Mouse (Mus musculus): ENCODE results near the gene Tbc1d30. TPM values are rescaled to one million over a fixed set of nuclear protein-coding genes. Genes with fewer than 3 reads are reported as not detected.

Tbc1d30 gene
- polyA plus RNA-seq, 1 experiment, result 0.78 TPM

GRCm38 (mm10) chr10:121274964-121275363 is 76.1 kb downstream of the Tbc1d30 start:
- H3K4me3 ChIP-seq (ENCODE audit: extremely low read depth, insufficient read depth, insufficient read length), result no peak overlapping the region
- H3K36me3 ChIP-seq (ENCODE audit: control insufficient read depth, insufficient read depth, low read length), result no peaks in the 10 kb centered on the region
- 11% methylated on average over 1 of the region's 1 CpGs for WGBS
- H3K27me3 ChIP-seq (ENCODE audit: control insufficient read depth, insufficient read depth, low read length), result no peaks in the 10 kb centered on the region
- no peak for DNase-seq (ENCODE audit: low read depth in 1 of 2, low spot score in 2 of 2)
- no peak overlapping the region for H3K27ac ChIP-seq (ENCODE audit: insufficient read depth, low read length)
- TF ChIP-seq CTCF (IDR thresholded peaks at IDR 0.05; ENCODE audit: extremely low read depth, insufficient read depth, insufficient read length, insufficient replicate concordance) (no peak), POLR2A (IDR thresholded peaks at IDR 0.05; ENCODE audit: low read depth, low read length) (no peak)
- no peaks in the 10 kb centered on the region for H3K4me1 ChIP-seq (ENCODE audit: control insufficient read depth, insufficient read depth, insufficient read length)

GRCm38 (mm10) chr10:121271002-121271401 is 80.1 kb downstream of the Tbc1d30 start:
- 87% methylated on average over 8 of the region's 8 CpGs for WGBS

GRCm38 (mm10) chr10:121268771-121269170 is 82.3 kb downstream of the Tbc1d30 start:
- no peaks in the 10 kb centered on the region for H3K36me3 ChIP-seq (ENCODE audit: control insufficient read depth, insufficient read depth, low read length)
- H3K4me3 ChIP-seq (ENCODE audit: extremely low read depth, insufficient read depth, insufficient read length), result no peak overlapping the region
- H3K4me1 ChIP-seq (ENCODE audit: control insufficient read depth, insufficient read depth, insufficient read length), result peaks cover 8% of the 10 kb centered on the region
- H3K27me3 ChIP-seq (ENCODE audit: control insufficient read depth, insufficient read depth, low read length), result no peaks in the 10 kb centered on the region
- TF ChIP-seq POLR2A (IDR thresholded peaks at IDR 0.05; ENCODE audit: low read depth, low read length) (no peak), CTCF (IDR thresholded peaks at IDR 0.05; ENCODE audit: extremely low read depth, insufficient read depth, insufficient read length, insufficient replicate concordance) (no peak)
- no peak for DNase-seq (ENCODE audit: low read depth in 1 of 2, low spot score in 2 of 2)
- 21% methylated on average over 8 of the region's 8 CpGs for WGBS
- H3K27ac ChIP-seq (ENCODE audit: insufficient read depth, low read length), result no peak overlapping the region

More at GRCm38 (mm10) chr10:121271002-121271401, 80.1 kb downstream of the Tbc1d30 start:
- DNase-seq (ENCODE audit: low read depth in 1 of 2, low spot score in 2 of 2), result no peak
- no peak overlapping the region for H3K4me3 ChIP-seq (ENCODE audit: extremely low read depth, insufficient read depth, insufficient read length)
- no peak for TF ChIP-seq POLR2A (IDR thresholded peaks at IDR 0.05; ENCODE audit: low read depth, low read length)
- no peak for TF ChIP-seq CTCF (IDR thresholded peaks at IDR 0.05; ENCODE audit: extremely low read depth, insufficient read depth, insufficient read length, insufficient replicate concordance)
- H3K36me3 ChIP-seq (ENCODE audit: control insufficient read depth, insufficient read depth, low read length), result no peaks in the 10 kb centered on the region
- peaks cover 8% of the 10 kb centered on the region; the same call in 1 of the 2 replicates for H3K4me1 ChIP-seq (ENCODE audit: control insufficient read depth, insufficient read depth, insufficient read length)
- H3K27ac ChIP-seq (ENCODE audit: insufficient read depth, low read length), result no peak overlapping the region
- H3K27me3 ChIP-seq (ENCODE audit: control insufficient read depth, insufficient read depth, low read length), result no peaks in the 10 kb centered on the region

GRCm38 (mm10) chr10:121264204-121264575 is 86.9 kb downstream of the Tbc1d30 start:
- Histone ChIP-seq H3K36me3 (ENCODE audit: control insufficient read depth, insufficient read depth, low read length) (no peaks in the 10 kb centered on the region), H3K27me3 (ENCODE audit: control insufficient read depth, insufficient read depth, low read length) (no peaks in the 10 kb centered on the region), H3K4me1 (ENCODE audit: control insufficient read depth, insufficient read depth, insufficient read length) (peaks cover 8% of the 10 kb centered on the region), H3K27ac (ENCODE audit: insufficient read depth, low read length) (no peak overlapping the region), H3K4me3 (ENCODE audit: extremely low read depth, insufficient read depth, insufficient read length) (no peak overlapping the region)
- DNase-seq (ENCODE audit: low read depth in 1 of 2, low spot score in 2 of 2), result no peak
- no peak for TF ChIP-seq CTCF (IDR thresholded peaks at IDR 0.05; ENCODE audit: extremely low read depth, insufficient read depth, insufficient read length, insufficient replicate concordance)
- TF ChIP-seq POLR2A (IDR thresholded peaks at IDR 0.05; ENCODE audit: low read depth, low read length), result no peak
- 37% methylated on average over 7 of the region's 7 CpGs for WGBS

- peaks cover 4% of the 10 kb centered on the region for H3K4me1 ChIP-seq (ENCODE audit: control insufficient read depth, insufficient read depth, insufficient read length)
- 44% methylated on average over 21 of the region's 21 CpGs for WGBS
- H3K36me3 ChIP-seq (ENCODE audit: control insufficient read depth, insufficient read depth, low read length), result no peaks in the 10 kb centered on the region
- no peaks in the 10 kb centered on the region for H3K27me3 ChIP-seq (ENCODE audit: control insufficient read depth, insufficient read depth, low read length)
- H3K4me3 ChIP-seq (ENCODE audit: extremely low read depth, insufficient read depth, insufficient read length), result peak overlapping the region; percentile 26; the same call in 1 of the 2 replicates
- DNase-seq (ENCODE audit: low read depth in 1 of 2, low spot score in 2 of 2), result no peak
- TF ChIP-seq POLR2A (IDR thresholded peaks at IDR 0.05; ENCODE audit: low read depth, low read length) (no peak), CTCF (IDR thresholded peaks at IDR 0.05; ENCODE audit: extremely low read depth, insufficient read depth, insufficient read length, insufficient replicate concordance) (no peak)
- H3K27ac ChIP-seq (ENCODE audit: insufficient read depth, low read length), result no peak overlapping the region; the same call in 1 of the 2 replicates
Measured at GRCm38 (mm10) chr10:121263520-121264203, 87.4 kb downstream of the Tbc1d30 start.

- TF ChIP-seq POLR2A (IDR thresholded peaks at IDR 0.05; ENCODE audit: low read depth, low read length) (no peak), CTCF (IDR thresholded peaks at IDR 0.05; ENCODE audit: extremely low read depth, insufficient read depth, insufficient read length, insufficient replicate concordance) (no peak)
- Histone ChIP-seq H3K27me3 (ENCODE audit: control insufficient read depth, insufficient read depth, low read length) (no peaks in the 10 kb centered on the region), H3K36me3 (ENCODE audit: control insufficient read depth, insufficient read depth, low read length) (no peaks in the 10 kb centered on the region), H3K4me3 (ENCODE audit: extremely low read depth, insufficient read depth, insufficient read length) (no peak overlapping the region), H3K27ac (ENCODE audit: insufficient read depth, low read length) (no peak overlapping the region), H3K4me1 (ENCODE audit: control insufficient read depth, insufficient read depth, insufficient read length) (no peaks in the 10 kb centered on the region; the same call in none of the 2 replicates)
- DNase-seq (ENCODE audit: low read depth in 1 of 2, low spot score in 2 of 2), result no peak
- 94% methylated on average over 8 of the region's 8 CpGs for WGBS
Measured at GRCm38 (mm10) chr10:121262206-121262605, 88.9 kb downstream of the Tbc1d30 start.

GRCm38 (mm10) chr10:121261036-121261592 is 90.0 kb downstream of the Tbc1d30 start:
- Histone ChIP-seq H3K4me1 (ENCODE audit: control insufficient read depth, insufficient read depth, insufficient read length) (no peaks in the 10 kb centered on the region; the same call in none of the 2 replicates), H3K27me3 (ENCODE audit: control insufficient read depth, insufficient read depth, low read length) (no peaks in the 10 kb centered on the region), H3K27ac (ENCODE audit: insufficient read depth, low read length) (no peak overlapping the region), H3K36me3 (ENCODE audit: control insufficient read depth, insufficient read depth, low read length) (no peaks in the 10 kb centered on the region), H3K4me3 (ENCODE audit: extremely low read depth, insufficient read depth, insufficient read length) (no peak overlapping the region)
- 92% methylated on average over 6 of the region's 6 CpGs for WGBS
- no peak for DNase-seq (ENCODE audit: low read depth in 1 of 2, low spot score in 2 of 2)
- TF ChIP-seq CTCF (IDR thresholded peaks at IDR 0.05; ENCODE audit: extremely low read depth, insufficient read depth, insufficient read length, insufficient replicate concordance), result no peak
- no peak for TF ChIP-seq POLR2A (IDR thresholded peaks at IDR 0.05; ENCODE audit: low read depth, low read length)
